Mouse (Mus musculus) left cerebral cortex, adult 2 months (tissue): ENCODE results near the gene Morc1. TPM values are rescaled to one million over a fixed set of nuclear protein-coding genes. Genes with fewer than 3 reads are reported as not detected.

Source experiments
- DNase-seq, 2 experiments: peaks; one replicate each; pipeline ENCODE4 v3.0.0; 2021 to 2022; ENCODE audit warnings: low spot score in 2 of 2, mixed read lengths in 1 of 2; ENCODE audit errors: extremely low spot score in 1 of 2
- H3K27ac ChIP-seq: fragments of 200-600 bp; 2 replicates; pipeline ENCODE4 v1.8.1; 2022
- H3K4me3 ChIP-seq: fragments of 200-600 bp; 2 replicates; pipeline ENCODE4 v1.8.1; 2022
- CTCF ChIP-seq: fragments of 200-600 bp; IDR thresholded peaks from 2 replicates; pipeline ENCODE4 v1.8.1; 2022; ENCODE audit warnings: antibody characterized with exemption, mild to moderate bottlenecking, moderate library complexity
- intact Hi-C: fragments of 180-260 bp; cut with DNase I; formaldehyde crosslinking; loops from one replicate; pipeline ENCODE4 v1.15.1; 2025
- total RNA-seq, 2 experiments: library from RNA; stranded (reverse); gene quantifications; 2 replicates each; pipeline ENCODE4 v1.2.3; 2021

Morc1 gene
- total RNA-seq, 2 experiments from 2014 or later, result not detected

- DNase-seq, result no peak
- no peak overlapping the region for H3K27ac ChIP-seq
- intact Hi-C loops, result no loop called here
Measured at GRCm38 (mm10) chr16:48608224-48608623, 177.2 kb downstream of the Morc1 start.

DNA sequence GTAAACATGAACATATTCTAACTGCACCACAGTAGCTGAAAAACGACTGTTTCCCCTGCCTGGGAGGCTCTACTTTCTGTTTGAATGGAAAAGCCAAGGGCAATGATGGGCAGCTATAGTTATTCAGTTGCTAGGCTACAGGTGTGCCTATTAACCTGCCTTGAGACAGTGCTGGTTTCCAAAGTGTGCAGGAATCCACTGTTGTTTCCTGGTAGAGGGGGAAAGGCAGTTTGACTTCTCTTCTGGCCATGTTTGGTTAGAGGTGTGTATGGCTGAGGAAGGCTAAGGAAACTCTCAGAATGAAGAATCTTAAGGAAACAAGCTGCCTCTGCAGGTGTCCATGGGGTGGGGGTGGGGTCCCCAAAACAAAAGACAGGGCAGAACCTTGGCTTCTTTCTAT, 179.8 kb downstream of the Morc1 start:
- DNase-seq, result no peak
- intact Hi-C loops, result no loop called here
- no peak for TF ChIP-seq CTCF
- Histone ChIP-seq H3K4me3 (no peak overlapping the region), H3K27ac (no peak overlapping the region)

More at GRCm38 (mm10) chr16:48608224-48608623, 177.2 kb downstream of the Morc1 start:
- no peak for TF ChIP-seq CTCF
- H3K4me3 ChIP-seq, result no peak overlapping the region

- intact Hi-C loops, result no loop called here
- TF ChIP-seq CTCF, result no peak
- no peak overlapping the region for H3K4me3 ChIP-seq
- DNase-seq, result no peak
- no peak overlapping the region for H3K27ac ChIP-seq
Measured at GRCm38 (mm10) chr16:48611436-48611835, 180.4 kb downstream of the Morc1 start.

DNA sequence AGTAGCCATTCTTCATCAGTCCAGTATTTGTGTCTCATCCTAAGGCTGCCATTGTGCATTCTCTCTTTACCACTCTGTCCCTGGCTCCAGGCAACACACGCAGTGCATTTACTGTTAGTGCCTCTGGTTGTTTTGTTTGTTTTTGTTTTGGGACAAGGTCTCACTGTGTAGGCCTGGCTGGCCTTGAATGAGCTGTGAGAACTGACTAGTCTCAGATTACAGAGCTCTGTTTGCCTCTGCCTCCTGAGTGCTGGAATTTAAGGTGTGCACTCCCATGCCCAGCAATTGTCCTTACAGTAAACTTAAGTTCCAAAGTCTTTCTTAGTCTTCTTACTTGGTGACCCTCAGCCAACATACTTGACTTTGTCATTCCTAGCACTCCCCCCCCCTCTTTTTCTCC, 182.7 kb downstream of the Morc1 start:
- no peak for DNase-seq
- no peak for TF ChIP-seq CTCF
- intact Hi-C loops, result no loop called here
- Histone ChIP-seq H3K4me3 (no peak overlapping the region), H3K27ac (no peak overlapping the region)

GRCm38 (mm10) chr16:48620510-48620909, 189.5 kb downstream of the Morc1 start:
- intact Hi-C loops, result no loop called here
- no peak for TF ChIP-seq CTCF
- no peak for DNase-seq
- H3K4me3 ChIP-seq, result no peak overlapping the region
- H3K27ac ChIP-seq, result no peak overlapping the region

DNA sequence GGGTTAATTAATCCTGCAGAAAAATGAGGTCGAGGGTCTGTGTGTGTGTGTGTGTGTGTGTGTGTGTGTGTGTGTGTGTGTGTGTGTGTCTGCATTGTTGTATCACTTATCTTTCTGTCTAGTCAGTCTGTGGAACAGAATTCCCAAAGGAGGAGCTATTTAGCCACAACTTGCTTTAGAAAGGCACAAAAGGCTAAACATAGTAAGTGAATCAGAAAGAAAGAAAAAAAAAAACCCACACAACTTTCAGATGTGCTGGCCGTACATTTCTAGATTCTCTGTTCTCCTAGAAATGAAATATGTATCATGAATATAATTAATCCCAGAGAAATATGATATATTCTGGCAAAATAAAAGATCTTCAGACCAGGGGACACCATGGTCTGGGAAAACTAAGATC, 190.0 kb downstream of the Morc1 start:
- no peak for DNase-seq
- no peak overlapping the region for H3K27ac ChIP-seq
- no peak; the same call in 1 of the 2 replicates for TF ChIP-seq CTCF
- intact Hi-C loops, result no loop called here
- no peak overlapping the region for H3K4me3 ChIP-seq

DNA sequence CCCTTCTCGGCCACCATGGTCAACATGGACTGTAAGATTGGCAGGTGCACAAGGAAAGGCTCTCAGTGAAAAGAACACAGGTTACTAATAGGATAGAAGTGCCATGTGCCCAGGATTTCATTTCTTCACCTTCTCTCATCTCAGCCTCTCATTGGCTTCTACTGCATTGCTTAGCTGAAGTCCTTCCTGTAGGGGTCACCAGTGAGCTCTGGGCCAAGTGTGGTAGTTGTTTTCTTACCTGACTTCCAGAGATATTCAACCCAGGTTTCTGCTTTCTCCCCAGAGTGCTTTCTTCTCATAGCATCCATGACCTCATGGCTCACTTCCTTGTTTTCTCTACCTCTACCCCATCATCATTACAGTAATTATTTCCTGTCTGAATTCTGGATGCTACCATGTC, 192.4 kb downstream of the Morc1 start:
- intact Hi-C loops, result no loop called here
- no peak overlapping the region for H3K27ac ChIP-seq
- no peak overlapping the region for H3K4me3 ChIP-seq
- peak; percentile 35 for TF ChIP-seq CTCF
- DNase-seq, result no peak

GRCm38 (mm10) chr16:48626186-48626585, 195.1 kb downstream of the Morc1 start:
- DNase-seq, result no peak
- H3K27ac ChIP-seq, result no peak overlapping the region
- no peak overlapping the region for H3K4me3 ChIP-seq
- intact Hi-C loops, result no loop called here
- TF ChIP-seq CTCF, result no peak

DNA sequence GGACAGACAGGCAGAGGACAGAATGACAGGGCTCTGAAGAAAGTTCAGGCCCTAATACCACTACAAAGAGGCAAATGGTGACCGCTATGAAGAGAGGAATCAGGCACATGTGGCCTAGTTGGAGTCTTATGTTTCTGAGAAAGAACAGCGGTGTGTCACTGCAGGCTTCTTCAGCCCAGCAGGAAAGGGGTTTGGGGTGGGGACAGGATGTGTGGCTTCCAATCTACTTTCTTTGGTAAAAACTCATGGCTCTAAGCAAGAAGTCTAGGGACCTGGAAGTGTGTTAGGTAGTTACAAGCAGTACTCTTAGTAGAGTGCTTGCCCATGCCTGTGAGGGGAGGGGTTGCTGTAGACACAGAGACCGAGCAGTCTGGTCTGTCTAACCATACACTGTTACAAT, 196.3 kb downstream of the Morc1 start:
- Histone ChIP-seq H3K27ac (no peak overlapping the region), H3K4me3 (no peak overlapping the region)
- no peak for TF ChIP-seq CTCF
- no peak for DNase-seq
- intact Hi-C loops, result no loop called here

DNA sequence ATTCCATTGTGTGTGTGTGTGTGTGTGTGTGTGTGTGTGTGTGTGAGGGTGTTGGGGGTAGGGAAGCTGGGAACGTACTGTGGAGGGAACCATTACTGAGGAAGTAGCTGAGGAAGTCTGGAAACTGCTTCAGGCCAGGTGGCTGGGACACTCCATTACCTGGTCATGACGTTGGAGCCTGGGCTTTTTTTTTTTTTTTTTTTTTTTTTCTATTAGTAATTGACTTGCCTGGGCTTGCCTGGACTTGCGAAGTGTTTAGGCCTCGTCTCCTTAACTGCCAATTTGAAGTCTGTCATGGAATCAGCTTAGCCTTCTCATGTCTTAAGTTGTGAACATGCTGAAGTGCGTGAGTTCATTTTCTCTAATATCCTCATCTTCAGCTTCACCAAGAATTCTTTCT, 198.7 kb downstream of the Morc1 start:
- no peak for DNase-seq
- Histone ChIP-seq H3K4me3 (no peak overlapping the region), H3K27ac (no peak overlapping the region)
- intact Hi-C loops, result no loop called here
- no peak for TF ChIP-seq CTCF

- Histone ChIP-seq H3K27ac (no peak overlapping the region), H3K4me3 (no peak overlapping the region)
- DNase-seq, result no peak
- TF ChIP-seq CTCF, result no peak
- intact Hi-C loops, result no loop called here
Measured at GRCm38 (mm10) chr16:48630466-48630865, 199.4 kb downstream of the Morc1 start.

GRCm38 (mm10) chr16:48632351-48632750, 201.3 kb downstream of the Morc1 start:
- no peak overlapping the region for H3K27ac ChIP-seq
- H3K4me3 ChIP-seq, result no peak overlapping the region
- no peak for TF ChIP-seq CTCF
- intact Hi-C loops, result no loop called here
- DNase-seq, result no peak

DNA sequence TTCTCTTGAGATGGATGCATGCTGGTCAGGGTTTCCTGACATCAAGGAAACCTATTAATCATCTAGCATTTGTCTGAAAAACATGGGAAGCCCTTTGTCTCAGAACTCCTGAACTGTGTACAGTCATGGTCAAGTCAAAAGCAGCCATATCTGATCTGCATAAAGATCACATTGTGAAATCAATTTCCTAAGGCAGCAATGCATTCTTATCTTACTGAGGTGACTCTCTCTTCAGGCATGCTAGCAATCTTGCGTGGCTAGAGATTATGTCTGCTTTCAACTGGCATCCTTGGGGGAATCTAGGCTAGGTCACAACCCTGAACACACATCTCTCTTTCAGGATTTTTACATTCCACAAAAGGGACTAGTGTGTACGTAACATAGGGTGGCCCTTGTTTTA, 215.2 kb downstream of the Morc1 start:
- no peak overlapping the region for H3K4me3 ChIP-seq
- TF ChIP-seq CTCF, result no peak
- DNase-seq, result no peak
- intact Hi-C loops, result no loop called here
- H3K27ac ChIP-seq, result no peak overlapping the region

GRCm38 (mm10) chr16:48671696-48672095, 240.7 kb downstream of the Morc1 start:
- intact Hi-C loops, result no loop called here
- DNase-seq, result no peak
- no peak for TF ChIP-seq CTCF
- no peak overlapping the region for H3K27ac ChIP-seq
- H3K4me3 ChIP-seq, result no peak overlapping the region
